Mouse (Mus musculus) Muller cell, postnatal 12 days (primary cell): ENCODE measurements around the gene Sez6l.

Experiments
- DNase-seq: peaks from one replicate; pipeline ENCODE4 v3.0.0-alpha.2; 2015; ENCODE audit errors: inconsistent ontology term

Gene Sez6l

DNA sequence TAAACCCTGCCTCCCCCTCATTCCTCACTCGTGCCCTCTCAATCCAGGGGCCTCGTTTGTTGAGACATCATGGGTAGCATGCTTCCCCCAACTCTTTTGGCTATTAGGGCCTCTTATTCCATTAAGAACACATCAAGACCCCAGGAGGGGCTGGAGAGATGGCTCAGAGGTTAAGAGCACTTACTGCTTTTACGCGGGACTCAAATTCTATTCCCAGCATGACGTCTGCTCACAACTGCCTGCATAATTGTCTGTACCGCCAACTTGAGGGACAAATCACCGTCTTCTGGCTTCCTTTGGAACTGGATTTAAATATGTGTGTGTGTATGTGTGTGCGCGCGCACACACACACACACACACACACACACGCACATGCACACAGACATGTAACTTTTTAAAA lies 42.8 kb downstream of the Sez6l start:
- DNase-seq: no peak

DNA sequence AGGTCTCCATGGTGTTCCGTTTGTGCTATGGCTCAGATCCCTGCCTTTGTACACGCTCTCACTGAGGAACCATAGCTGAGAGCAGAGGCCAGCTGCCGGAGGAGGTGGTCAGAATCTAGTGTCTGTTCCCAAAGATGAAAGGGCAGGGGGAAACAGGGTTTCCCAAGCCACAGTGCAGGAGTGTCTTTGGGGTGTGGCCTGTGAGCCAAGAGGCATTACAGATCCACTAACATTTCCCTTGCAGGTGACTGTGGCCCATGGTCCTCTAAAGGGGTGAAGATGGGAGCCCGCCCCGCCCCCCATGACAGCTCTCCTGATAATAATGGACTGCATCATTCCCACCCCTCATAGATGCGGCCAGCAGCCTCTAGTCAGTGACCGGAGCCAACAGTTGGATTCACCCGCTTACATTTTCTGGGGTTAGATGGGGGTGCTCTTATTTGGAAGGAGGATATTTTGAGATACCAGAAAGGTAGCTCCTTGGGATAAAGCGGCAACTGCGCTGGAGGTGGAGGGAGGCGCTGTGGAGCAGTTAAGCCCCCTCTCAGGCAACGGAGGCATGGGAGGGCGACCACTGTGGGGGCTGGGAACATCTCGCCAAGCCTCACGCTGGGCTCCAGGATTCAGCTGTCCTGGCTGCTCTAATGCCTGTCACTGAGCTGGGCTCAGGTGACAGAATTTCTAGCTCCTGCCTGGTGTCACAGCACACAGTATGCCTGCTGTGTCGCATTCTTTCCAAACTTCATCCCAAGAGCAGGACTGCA lies 43.5 kb downstream of the Sez6l start:
- DNase-seq: no peak

DNA sequence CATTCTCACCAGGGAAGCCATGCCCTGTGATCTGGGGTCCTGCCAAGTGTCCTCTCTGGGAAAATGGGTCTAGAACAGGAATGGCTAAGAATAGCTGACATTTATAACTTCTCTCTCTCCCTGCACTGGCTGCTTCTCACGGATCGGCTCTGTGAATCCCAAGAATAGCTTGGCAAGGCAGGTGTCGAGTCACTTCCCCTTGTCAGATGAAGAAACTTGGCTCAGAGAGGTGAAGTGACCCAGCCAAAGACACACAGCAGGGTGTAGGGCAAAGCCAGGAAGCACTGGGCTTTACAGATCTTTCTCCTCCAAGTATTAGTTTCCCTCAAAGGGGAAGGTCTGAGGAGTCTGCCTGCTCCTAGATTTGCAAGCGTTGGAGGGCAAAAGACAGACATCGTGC lies 44.1 kb downstream of the Sez6l start:
- peak; percentile 28 for DNase-seq

DNA sequence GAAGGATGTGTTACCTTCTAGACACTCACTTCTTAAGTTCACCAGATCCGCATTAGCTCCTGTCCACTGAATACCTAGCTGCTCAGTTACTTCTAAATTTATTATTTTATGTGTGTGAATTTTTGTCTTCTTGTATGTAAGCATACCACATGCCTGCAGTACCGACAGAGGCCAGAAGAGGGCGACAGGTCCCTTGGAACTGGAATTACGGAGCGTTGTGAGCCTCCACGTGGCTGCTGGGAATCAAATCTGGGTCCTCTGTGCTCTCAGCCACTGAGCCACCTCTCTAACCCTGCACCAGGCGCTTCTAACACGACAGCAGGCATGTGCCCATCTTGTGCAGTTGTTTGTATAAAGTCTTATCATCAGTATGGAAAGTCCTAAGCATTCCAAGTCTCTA lies 44.8 kb downstream of the Sez6l start:
- DNase-seq: no peak

DNA sequence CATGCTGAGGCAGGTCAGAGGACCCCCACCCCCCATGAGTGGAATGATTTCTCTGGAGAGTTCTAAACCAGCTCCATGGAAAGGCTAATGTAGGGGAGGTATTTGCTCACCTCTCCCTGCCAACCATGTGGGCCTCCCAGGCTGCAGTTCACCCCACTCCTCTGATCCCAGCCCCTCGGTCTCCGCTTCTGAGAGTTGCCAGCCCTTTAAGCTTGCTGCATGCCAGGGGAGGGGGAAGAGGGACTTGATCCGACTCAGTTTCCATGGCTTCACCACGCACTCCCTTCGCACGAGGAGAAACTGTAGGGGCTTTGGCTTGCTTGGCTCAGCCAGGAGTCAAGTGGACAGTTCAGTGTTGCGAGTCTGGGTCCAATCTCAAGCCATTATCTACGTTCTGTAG lies 45.9 kb downstream of the Sez6l start:
- no peak for DNase-seq

DNA sequence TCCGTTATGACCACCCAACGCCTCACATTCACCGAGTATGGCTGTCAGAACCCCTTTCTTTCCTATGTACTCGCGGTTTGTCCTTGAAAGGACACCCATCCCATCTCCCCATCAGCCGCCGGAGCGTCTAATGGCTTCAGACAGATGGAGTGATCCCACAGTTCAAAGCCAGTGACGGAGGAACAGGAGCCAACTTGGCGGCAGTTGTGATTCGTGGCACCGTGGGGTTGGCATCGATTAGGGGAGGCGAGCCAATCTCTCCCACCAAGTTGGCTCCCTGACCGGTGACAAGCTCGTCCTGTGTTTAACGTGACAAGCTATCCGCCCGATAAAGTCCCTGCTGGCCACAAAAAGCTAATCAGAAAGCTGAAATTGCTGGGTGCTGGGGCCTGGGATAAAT lies 50.0 kb downstream of the Sez6l start:
- DNase-seq: peak; percentile 64

DNA sequence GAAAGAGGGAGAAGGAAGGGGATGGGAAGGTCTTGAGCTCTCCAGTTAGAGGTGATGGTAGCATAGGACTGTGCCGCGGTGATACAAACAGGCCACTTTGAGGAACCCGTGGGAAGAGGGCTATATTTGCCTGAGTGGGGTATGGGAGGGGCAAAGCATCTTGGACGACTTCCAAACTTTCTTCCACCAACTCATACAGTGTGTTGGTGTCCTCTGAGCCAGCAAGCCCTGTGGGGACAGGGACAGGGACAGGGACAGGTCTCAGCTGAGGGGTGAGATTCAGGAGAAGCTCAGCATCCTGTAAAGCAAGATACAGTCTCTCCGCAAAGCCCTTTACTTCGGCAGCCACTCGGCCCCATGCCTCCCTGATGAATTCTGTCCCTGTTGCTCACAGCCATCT lies 50.5 kb downstream of the Sez6l start:
- no peak for DNase-seq

DNA sequence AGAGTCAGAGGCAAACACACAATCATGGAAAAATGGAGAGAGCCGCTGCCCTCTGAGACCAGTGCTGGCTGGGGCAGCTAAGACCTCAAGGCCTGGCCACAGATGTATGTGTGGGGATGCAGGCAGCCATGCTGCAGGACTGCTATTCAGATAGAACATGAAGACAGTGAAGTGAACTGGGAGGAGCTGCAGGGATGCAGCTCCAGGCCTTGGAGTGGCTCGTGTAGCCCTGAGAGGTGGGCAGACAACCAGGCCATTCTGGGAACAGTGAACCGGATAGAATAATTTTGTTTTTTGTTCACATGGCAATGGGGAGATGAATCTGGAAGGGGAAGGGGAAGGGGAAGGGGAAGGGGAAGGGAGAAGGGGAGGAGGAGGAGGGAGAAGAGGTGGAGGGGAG lies 51.0 kb downstream of the Sez6l start:
- DNase-seq: no peak

DNA sequence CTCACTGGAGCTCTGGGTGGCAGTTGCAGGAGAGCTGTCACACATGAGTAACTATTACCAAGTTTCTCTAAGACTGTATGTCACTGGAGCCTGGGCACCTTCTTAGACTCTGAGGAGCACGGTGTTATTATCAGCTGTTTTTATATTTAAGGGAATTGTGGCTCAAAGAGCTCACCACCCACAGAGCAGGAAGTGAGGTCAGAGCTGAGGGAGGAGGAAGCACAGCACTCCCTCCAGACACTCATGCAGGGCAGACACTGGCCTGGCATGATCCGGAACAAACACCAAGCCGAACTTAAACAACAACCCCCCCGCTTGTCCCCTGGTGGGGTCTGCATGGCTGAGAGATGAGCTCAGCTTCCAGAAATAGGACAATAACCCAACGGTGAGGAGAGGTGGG lies 51.7 kb downstream of the Sez6l start:
- DNase-seq: no peak

DNA sequence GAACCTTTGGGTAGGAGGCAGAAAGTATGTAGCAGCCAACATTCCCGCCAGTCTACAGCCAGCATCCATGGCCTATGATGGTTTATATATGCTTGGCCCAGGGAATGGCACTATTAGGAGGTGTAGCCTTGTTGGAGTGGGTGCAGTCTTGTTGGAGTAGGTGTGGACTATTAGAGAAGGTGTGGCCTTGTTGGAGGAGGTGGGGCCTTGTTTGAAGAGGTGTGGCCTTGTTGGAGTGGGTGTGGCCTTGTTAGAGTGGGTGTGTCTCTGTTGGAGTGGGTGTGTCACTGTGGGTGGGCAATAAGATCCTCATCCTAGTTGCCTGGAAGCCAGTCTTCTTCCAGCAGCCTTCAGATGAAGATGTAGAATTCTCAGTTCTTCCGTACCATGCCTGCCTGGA lies 53.2 kb downstream of the Sez6l start:
- no peak for DNase-seq

DNA sequence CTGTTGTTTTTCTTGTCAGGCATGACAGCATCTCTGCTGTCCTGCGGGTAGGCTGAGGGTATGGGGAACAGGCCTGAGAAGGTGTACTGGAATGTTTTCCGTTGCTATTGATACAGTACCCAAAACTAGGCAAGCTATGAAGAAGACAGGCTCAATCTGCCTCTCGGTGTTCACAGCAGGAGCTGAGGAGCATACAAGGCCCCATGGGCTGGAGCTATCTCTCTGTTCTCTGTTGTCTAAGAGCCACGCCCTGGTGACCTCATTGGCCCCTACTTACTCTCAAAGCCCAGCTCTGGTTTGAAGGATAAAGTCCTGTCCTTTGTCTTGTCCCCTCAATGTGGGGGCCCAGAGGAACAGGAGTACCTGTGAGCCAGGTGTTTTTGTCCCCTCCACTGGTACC lies 53.7 kb downstream of the Sez6l start:
- DNase-seq: no peak

DNA sequence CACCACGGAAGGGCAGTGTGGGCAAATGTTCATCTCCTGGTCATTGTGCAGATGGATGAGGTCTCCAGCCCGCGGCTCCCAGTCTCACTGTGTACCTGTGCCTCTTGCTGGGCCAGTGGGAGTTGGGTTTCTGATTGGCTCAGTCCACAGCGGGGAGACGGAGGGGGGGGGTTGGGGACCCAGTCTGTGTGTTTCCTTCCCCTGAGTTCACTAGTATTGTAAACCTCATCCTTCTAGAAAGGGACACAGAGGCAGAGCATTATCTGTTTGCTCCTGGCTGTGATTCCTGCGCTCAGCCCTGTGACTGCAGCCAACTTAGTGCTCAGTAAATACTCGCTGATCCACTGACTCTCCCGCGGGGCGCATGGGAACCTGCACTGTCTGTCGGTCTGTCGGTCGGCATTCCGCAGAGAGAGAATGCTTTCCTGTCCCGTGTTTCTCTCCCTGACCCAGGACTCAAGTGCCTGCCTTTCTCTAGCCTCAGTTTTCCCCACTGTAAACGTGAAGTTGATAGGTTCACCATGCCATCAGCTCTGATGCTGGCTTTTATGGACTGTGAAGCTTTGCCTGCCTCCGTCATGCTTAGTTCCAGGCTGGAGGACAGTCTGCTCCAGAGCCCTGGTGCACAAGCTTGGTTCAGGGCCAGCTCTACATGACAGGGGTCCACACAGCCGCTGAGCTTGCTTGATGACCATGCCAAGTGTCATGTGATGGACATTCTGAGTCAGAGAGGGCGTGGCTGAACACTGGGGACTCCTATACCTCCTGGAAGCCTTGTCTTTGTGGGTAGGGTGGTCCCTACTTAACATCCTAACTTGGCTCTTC lies 55.1 kb downstream of the Sez6l start:
- DNase-seq: no peak

DNA sequence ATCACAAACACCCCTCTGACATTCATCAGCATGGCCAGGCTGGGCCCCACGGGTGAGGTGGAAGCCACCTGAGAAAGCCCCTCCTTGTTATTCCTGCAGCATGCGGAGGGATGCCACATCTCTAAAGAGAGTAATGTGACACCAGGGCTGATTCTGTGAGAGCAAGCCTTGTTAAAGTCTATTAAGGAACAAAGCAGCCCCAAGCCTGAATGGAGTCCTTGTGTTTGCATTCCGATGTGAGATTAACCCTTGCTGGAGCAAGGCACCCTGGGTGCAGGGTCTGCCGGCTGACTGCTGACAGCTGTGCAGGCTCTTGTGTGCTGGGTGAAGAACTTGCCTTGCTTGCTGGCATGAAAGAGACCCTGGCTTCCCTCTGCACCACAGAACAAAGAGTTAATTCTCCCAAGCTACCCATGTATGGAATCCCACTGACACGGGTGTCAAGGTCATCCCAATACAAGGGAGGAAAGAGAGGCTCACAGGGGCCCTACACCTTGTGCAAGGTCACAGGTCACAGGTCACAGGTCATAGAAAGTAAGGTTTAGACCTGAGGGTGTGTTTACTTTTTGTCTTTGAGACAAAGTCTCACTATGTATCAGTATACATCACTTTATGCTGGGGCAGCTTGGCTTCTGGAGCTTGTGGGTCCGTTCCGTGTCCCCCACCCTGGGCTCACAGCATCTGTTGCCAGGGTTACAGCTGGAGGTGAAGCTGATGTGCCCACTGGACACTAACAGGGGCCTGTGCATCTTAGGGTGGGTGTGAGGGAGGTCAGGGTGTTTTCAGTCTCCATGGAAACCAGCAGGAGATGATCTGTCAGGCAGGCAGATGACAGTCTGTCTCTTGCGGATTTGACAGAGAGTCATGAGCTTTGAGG lies 55.9 kb downstream of the Sez6l start:
- DNase-seq: peak; percentile 30

DNA sequence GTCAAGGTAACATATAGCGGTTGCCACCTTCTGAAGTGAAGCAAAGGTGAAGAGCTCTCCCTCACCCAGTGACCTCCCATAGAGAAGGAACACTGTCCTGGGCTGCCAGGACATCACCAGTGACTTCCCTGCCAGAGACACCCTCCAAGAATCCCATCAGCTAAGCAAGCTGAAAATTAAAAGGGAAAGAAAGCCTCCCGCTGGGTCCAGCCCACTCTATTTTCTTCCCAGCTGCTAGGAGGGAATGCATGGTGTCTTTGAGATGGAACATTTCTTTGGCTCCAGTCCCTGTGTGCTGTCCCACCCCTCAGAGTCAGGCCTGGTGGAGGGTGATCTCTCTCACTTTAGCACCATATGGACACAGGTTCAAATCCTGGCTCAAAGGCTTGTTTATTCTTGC lies 58.2 kb downstream of the Sez6l start:
- no peak for DNase-seq

DNA sequence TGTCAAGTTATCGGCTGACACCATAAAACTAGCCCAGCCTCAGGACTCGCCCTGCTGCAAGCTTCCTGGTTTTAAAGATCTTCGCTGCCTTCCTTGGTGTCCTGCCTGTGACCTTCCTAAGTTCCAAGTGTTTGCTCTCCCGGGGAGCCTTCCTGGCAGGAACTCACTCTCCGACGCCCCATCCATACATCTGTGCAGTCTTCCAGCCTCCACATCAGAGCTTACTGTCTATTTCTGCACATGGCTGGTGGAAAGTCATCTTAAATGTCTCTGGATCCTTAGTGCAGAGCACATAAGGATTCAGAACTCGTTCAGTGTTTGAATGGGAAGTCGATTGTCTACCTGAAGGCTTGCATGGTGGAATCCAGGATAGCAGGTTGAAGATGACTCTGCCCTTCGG lies 59.5 kb downstream of the Sez6l start:
- no peak for DNase-seq

DNA sequence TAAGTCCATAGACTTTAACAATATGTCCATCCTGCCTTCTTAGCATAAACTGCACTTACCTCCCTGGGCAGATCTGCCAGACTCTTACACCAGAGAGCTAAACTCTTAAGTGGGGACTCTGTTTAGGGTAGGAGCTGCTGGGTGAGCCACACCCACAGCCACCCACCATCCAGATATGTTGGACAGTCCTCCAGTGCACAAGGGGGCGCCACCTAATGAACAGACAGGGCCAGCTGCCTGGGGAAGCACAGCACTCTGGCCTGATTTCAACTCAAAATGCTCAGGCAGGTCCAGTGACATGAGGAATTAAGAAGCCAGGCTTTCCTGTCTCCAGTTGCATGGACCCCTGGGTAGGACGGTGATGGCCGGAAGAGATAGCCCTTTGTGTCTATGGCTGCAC lies 60.5 kb downstream of the Sez6l start:
- DNase-seq: no peak

DNA sequence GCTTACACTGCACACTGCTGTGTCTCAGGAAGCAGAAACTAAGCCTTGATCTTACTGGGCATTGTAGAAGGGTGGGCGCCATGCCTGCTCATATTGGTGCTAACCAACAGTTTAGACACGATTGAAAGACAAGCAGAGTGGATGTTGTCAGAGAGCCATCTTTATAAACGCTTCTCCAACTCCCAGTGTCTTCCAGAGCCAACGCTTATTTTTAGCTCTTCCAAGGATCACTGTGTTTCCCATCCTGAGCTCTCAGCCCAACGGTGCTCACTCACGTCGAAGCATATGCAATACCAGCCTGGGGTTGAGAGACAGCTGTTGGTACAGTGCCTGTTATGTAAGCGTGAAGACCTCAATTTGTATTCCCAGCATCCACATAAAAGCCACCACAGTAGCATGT lies 66.6 kb downstream of the Sez6l start:
- no peak for DNase-seq

DNA sequence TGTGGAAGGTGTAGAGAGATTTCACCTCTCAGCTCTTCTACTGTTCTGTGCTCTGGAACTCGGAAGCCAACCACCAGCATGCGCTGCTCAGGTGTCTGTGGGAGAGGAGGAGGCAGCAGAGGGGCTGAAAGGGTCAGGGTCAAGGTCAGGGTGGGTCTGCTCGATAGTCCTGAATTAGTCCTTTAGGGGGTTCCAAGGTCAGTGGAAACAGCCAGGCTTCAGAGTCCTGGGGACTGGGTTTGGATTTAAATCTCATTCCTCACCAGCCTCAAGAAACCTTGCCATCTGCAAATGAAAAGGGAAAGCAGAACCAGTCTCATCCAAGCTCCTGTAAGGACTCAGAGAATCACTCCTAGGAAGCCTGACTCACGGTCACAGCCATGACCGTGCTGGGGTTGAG lies 67.1 kb downstream of the Sez6l start:
- DNase-seq: no peak

DNA sequence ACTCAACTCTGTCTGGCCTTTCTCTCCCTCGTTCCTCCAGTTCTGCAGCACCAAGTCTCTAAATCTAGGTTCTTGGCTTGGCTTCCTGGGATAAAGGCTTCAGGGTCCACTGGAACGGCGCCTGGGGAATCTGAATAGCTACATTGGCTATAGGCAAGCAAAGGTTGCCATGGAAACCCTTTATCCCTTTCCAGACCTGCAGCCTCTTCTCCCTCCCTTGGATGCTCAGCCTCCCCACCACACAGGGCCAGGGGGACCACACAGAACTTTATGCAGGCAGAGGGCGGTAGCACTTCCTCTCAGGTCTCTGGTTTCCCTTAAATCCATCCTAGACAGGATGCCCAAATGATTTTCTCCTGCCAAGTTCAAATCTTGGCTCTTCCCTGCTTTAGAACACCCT lies 71.4 kb downstream of the Sez6l start:
- DNase-seq: no peak

DNA sequence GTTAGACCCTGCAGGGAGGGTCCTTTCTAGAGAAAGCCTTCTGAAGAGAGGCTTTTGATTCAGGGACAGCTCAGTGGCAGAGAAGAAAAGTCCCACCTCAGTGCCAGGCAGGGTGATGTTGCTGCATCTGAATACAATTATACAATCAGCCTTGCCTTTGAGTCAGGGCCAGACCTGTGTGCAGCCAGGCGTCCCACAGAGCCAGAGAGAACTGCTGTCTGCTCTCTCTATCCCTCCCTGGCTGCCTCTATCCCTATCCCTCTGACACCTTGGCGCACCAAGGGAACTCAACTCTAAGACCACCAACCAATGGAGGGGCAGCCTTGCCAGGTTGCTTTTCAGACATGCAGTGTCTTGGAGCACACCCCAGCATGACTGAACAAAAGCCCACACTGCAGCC lies 75.6 kb downstream of the Sez6l start:
- no peak for DNase-seq

DNA sequence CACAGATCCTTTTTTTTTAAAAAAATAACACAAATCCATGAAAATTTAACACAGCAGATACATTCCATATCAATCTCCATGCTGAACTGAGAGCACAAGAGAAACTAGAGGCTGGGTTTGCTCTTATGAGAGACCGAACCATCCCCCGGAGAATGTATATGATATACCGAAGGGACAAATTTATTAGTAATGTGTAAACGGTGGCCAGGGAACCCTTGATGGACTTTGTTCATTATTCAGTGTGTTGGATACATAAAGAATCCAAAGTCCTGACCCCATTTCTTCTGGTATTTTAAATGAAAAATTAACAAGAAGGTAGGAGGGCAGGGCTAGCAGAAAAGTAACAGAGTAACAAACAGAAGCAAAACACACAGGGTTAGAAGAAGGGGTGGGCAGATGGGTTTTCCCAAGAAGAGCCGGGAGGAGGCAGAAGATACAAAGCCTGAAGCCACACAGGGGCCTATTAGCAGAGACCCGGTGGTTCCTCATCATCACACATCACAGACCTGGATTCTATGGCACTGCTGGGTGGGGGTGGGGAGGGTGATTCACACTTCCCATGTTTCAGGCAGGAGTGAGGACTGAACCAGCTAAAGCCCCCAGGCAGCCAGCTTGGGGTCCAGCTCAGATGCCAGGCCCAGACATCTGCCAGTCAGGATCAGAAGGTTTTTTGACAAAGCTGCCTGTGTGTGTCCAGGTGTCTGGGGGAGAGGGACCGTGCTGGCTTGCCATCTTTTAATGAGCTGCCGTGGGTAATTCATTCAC lies 76.9 kb downstream of the Sez6l start:
- DNase-seq: peak; percentile 54
